11 mouse cellular contexts compared by ENCODE assay signal in genomic region chr17:12037065-12037464, GRCm38 (mm10).
DNase-seq lines count a peak whose midpoint lies in the region; ATAC-seq and TF ChIP-seq lines count a peak whose summit lies in the region.
"Had no signal": no experiment of that assay in that cellular context is flagged by ENCODE, and none has a peak within 500 bp of the region (broad histone marks: within the 10 kb centered on the region; RNA-seq: fewer than 3 reads in every experiment).

No protein-coding gene starts in this region.

- H3K4me3 ChIP-seq in heart, embryonic 10.5 days = no peak overlapping the region
- H3K4me3 ChIP-seq in G1E (ENCODE audit: low read depth, low read length) = peak overlapping the region; percentile 16; the same call in 1 of the 2 replicates
- H3K4me3 ChIP-seq in liver, embryonic 16.5 days (ENCODE audit: low read depth, low read length) = peak overlapping the region; percentile 40
- H3K4me3 ChIP-seq: embryonic facial prominence, embryonic 15.5 days; lung, embryonic 15.5 days had no signal

- H3K4me1 ChIP-seq in heart, embryonic 10.5 days = peaks cover 10% of the 10 kb centered on the region; the same call in 1 of the 2 replicates
- peaks cover 75% of the 10 kb centered on the region for H3K4me1 ChIP-seq in G1E (ENCODE audit: insufficient read depth, low read depth, low read length)
- H3K4me1 ChIP-seq in liver, embryonic 16.5 days (ENCODE audit: control insufficient read depth, low read depth, low read length) = peaks cover 31% of the 10 kb centered on the region

- H3K36me3 ChIP-seq in heart, embryonic 10.5 days = no peaks in the 10 kb centered on the region
- H3K36me3 ChIP-seq in G1E (replicated peaks) = no peaks in the 10 kb centered on the region
- H3K36me3 ChIP-seq in liver, embryonic 16.5 days (ENCODE audit: control insufficient read depth, insufficient read depth) = no peaks in the 10 kb centered on the region
- H3K36me3 ChIP-seq: embryonic facial prominence, embryonic 15.5 days; lung, embryonic 15.5 days had no signal

- H3K27me3 ChIP-seq in heart, embryonic 10.5 days (ENCODE audit: insufficient read depth, poor library complexity, severe bottlenecking) = no peaks in the 10 kb centered on the region
- H3K27me3 ChIP-seq in G1E (ENCODE audit: insufficient read depth, low read length) = peaks cover 2% of the 10 kb centered on the region; the same call in 1 of the 2 replicates
- 0 out of 2 replicates have a peak, but pooled peaks cover 2% of the 10 kb centered on the region for H3K27me3 ChIP-seq in liver, embryonic 16.5 days (ENCODE audit: control insufficient read depth, insufficient read depth, low read depth, low read length)

- H3K4me2 ChIP-seq in liver, embryonic 16.5 days (ENCODE audit: low read depth, low read length) = peak overlapping the region; percentile 65
- H3K4me2 ChIP-seq: embryonic facial prominence, embryonic 15.5 days; lung, embryonic 15.5 days had no signal

- no peak overlapping the region for H3K27ac ChIP-seq in heart, embryonic 10.5 days
- peak overlapping the region; percentile 92 for H3K27ac ChIP-seq in liver, embryonic 16.5 days (ENCODE audit: low read length)
- H3K27ac ChIP-seq: embryonic facial prominence, embryonic 15.5 days; lung, embryonic 15.5 days had no signal

- peak; percentile 79 for ATAC-seq in G1E (ENCODE audit: extremely low read depth, insufficient number of reproducible peaks, low FRiP score, poor library complexity, severe bottlenecking)
- peak; percentile 87 for ATAC-seq in erythroid progenitor cell, adult 5-6 weeks (replicated peaks; ENCODE audit: low FRiP score, poor library complexity, severe bottlenecking)
- peak; percentile 88 for ATAC-seq in liver, embryonic 16.5 days (ENCODE audit: low read depth)
- no peak for ATAC-seq in monocyte, adult 5-6 weeks (replicated peaks; ENCODE audit: insufficient number of reproducible peaks, low FRiP score, low TSS enrichment, poor library complexity, severe bottlenecking)

- TF ChIP-seq CTCF in G1E (IDR thresholded peaks at IDR 0.05; ENCODE audit: low read depth, low read length) = no peak

- WGBS in heart, embryonic 10.5 days = 68% methylated on average over 5 of the region's 5 CpGs
- WGBS in liver, embryonic 16.5 days (ENCODE audit: insufficient replicate concordance) = 22% methylated on average over 5 of the region's 5 CpGs

- DNase-seq in heart, adult 11 months = peak; percentile 83
- no peak for DNase-seq in heart, embryonic 10.5 days (ENCODE audit: low spot score)
- DNase-seq in G1E (ENCODE audit: low spot score) = peak; percentile 65
- no peak for DNase-seq in right cerebral cortex, postnatal 36 days (ENCODE audit: low spot score in 2 of 2)
- DNase-seq in embryo, embryonic 10.5 days (ENCODE audit: low spot score) = no peak
- DNase-seq: kidney, adult 9 months had no signal

- no peaks in the 10 kb centered on the region for H3K9me3 ChIP-seq in heart, embryonic 10.5 days
- no peaks in the 10 kb centered on the region for H3K9me3 ChIP-seq in G1E (replicated peaks)
- H3K9me3 ChIP-seq in liver, embryonic 16.5 days (replicated peaks; ENCODE audit: control insufficient read depth, low read length) = no peaks in the 10 kb centered on the region
- H3K9me3 ChIP-seq: embryonic facial prominence, embryonic 15.5 days; lung, embryonic 15.5 days had no signal

- H3K9ac ChIP-seq in liver, embryonic 16.5 days (ENCODE audit: low read depth, low read length) = peak overlapping the region; percentile 56
- H3K9ac ChIP-seq: embryonic facial prominence, embryonic 15.5 days; lung, embryonic 15.5 days had no signal

Comparison
In these comparisons a context has a peak if more than half of its experiments do, and no peak if none do; other contexts are left out.
1. DNase-seq: peak in heart, adult 11 months (single experiment) and G1E (single experiment); none in heart, embryonic 10.5 days (single experiment), right cerebral cortex, postnatal 36 days (0 of 2) and embryo, embryonic 10.5 days (single experiment).